Mouse (Mus musculus) E14TG2a.4 (cell line): ENCODE measurements around the gene Zfp3.

Source experiments
- CTCF ChIP-seq: conservative IDR thresholded peaks from 2 replicates; pipeline ENCODE4 v1.5.1; 2014; ENCODE audit warnings: low read length
- NANOG ChIP-seq: IDR thresholded peaks from 2 replicates; pipeline ENCODE4 v1.6.1; 2014; ENCODE audit warnings: borderline replicate concordance, low read length, mixed read lengths
- POU5F1 ChIP-seq: IDR thresholded peaks from 2 replicates; pipeline ENCODE4 v1.6.1; 2014; ENCODE audit warnings: low read length, borderline replicate concordance

DNA sequence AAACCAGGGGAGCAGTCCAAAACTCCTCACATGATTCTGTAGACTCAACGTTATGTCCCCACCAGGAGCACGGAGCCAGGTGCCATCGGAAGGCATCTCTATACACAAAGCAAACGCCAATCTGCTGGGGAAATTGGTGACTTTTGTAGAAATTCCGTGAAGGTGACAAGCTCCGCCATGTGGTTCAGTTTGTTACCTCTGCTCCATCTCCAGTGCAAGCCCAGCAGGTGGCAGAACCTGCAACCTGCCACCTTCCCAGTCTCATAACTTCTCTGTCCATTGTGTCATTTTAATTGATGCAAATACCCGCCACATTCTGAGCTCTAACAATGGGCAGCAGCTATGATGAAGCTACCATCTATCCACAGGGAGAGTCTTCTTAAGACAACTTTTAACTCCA lies 9.1 kb upstream of the Zfp3 start:
- TF ChIP-seq CTCF = no peak
- TF ChIP-seq POU5F1 = no peak
- TF ChIP-seq NANOG = no peak
